Mouse (Mus musculus): Measurements from ENCODE around the gene Cyren.

Gene Cyren

GRCm38 (mm10) chr6:34877509-34878321, at the start of gene Cyren:
Gene Cyren, minus strand, starts transcription at chr6:34878060.
- peak; percentile 79 for DNase-seq (ENCODE audit: extremely low read depth, low read depth)

DNA sequence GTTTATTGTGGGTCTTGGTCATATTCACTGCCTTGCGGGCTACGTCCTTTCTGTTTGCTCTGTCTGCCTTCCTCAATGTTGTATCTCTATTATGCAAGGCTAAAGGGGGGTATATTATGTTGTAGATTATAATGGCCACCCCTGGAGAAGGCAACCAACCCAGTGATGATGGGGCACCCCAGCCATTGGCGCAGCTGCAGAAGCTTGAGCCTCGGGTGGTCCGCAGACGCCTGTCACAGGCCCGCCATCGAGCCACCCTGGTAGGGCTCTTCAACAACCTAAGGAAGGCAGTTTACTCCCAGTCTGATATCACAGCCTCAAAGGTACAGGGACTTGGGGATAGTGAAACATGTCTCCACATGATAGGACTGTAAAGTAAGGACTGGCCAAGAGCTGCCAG, 49.7 kb upstream of the Cyren start:
- DNase-seq (ENCODE audit: extremely low read depth, low read depth), result no peak

- no peak for DNase-seq (ENCODE audit: extremely low read depth, low read depth)
These were observed 49.3 kb upstream of the Cyren start for GRCm38 (mm10) chr6:34927156-34927555.

DNA sequence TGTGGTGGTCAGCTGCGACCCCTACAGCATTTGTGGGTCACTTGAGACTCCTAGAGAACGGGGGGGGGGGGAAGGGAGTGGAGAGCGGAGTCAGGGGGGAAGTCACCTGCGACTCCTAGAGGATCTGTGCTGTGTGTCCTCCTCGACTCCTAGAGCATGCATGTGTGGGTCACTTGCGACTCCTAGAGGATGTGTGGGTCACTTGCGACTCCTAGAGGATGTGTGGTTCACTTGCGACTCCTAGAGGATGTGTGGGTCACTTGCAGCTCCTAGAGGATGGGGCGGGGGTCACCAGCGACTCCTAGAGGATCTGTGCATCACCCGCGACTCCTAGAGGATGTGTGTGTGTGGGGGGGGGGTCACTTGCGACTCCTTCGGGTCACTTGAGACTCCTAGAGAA, 44.1 kb upstream of the Cyren start:
- peak; percentile 65 for DNase-seq (ENCODE audit: extremely low read depth, low read depth)

DNA sequence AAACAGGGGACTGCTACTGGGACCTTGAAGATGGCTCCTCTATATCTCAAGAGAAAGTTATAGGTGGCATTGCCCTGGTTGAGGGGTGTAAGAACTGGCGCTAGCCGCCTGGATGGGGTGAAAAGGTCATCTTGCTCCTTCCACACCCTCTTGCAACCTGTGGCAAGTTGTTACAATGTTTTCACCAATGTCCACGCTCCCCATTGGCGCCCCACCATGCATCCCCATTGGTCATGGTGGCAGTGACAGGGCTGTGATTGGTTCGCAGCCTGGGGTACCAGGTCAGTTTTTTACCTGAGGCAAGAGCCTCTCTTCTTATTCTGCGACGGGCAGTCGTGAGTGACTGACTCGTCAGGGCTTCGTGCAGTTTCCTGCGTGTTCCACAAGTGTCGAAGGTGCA, 42.8 kb upstream of the Cyren start:
- DNase-seq (ENCODE audit: extremely low read depth, low read depth), result no peak

DNA sequence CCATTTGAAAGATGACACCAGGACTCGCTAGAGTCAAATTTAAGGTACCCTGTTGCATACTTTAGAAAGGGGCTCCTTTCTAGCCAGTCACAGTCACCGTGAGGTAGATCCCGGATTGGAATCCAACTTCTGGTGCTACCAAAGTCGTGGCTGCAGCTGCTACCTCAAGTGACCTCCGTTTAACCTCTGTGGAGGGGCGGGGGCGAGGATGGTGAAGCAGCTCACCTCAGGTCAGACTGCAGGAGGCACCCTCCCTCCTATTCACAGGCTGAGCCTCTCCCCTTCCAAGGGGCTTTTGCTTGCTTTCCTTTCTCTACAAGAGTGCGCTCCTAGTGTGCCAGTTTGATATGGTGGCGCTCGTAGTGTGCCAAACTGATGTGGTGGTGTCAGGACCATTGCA, 42.1 kb upstream of the Cyren start, which contains the start of gene Stra8:
Gene Stra8 (plus strand): TSS at position 208 of the 400 bp plus-strand sequence.
- DNase-seq (ENCODE audit: extremely low read depth, low read depth), result no peak

GRCm38 (mm10) chr6:34919146-34919545, 41.3 kb upstream of the Cyren start:
- DNase-seq (ENCODE audit: extremely low read depth, low read depth), result no peak

GRCm38 (mm10) chr6:34914462-34914861, 36.6 kb upstream of the Cyren start:
- DNase-seq (ENCODE audit: extremely low read depth, low read depth), result no peak

GRCm38 (mm10) chr6:34913341-34914040, 35.6 kb upstream of the Cyren start:
- DNase-seq (ENCODE audit: extremely low read depth, low read depth), result no peak

DNA sequence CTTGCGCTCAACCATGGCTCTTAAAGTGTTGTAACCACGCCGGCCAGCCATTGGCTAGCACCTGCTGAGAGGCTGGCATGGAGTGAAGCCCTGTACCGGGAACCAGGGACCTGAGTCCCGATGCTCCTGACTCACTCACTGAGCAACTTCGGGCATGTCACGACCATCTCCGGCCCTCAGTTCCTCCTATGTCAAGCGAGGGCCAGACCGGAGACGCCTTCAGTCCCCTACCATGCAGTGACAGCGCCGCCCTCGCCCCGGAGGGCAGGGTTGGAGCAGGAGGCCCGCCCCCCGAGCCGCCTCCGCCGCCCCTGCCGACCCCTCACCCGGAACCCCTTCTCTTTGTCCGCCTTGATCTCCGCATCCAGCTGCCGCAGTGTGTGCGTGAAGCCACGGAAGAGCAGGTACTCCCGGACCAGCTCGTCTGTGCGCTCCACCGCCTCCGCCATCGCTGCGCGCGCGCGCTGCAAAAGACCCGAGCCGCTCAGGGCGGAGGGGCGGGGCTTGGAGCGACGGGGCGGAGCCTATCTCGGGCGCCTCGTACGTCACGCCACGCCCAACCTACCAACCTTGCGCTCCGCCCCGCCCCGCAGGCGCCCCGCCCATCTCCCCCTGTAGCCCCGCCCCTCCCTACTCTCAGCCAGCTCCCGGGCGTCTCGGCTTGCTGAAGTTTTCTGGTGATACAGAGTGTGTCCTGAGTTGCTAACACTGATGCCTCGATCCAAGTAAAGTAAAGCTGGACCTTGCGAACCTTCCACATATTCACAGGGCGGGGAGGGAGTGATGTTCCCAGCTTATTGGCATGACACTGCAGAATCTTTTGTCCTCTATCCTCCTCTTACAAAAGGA, 32.7 kb upstream of the Cyren start, which contains the start of gene Wdr91:
Gene Wdr91 (minus strand): TSS at position 506 of the 849 bp plus-strand sequence.
- DNase-seq (ENCODE audit: extremely low read depth, low read depth), result peak; percentile 51

DNA sequence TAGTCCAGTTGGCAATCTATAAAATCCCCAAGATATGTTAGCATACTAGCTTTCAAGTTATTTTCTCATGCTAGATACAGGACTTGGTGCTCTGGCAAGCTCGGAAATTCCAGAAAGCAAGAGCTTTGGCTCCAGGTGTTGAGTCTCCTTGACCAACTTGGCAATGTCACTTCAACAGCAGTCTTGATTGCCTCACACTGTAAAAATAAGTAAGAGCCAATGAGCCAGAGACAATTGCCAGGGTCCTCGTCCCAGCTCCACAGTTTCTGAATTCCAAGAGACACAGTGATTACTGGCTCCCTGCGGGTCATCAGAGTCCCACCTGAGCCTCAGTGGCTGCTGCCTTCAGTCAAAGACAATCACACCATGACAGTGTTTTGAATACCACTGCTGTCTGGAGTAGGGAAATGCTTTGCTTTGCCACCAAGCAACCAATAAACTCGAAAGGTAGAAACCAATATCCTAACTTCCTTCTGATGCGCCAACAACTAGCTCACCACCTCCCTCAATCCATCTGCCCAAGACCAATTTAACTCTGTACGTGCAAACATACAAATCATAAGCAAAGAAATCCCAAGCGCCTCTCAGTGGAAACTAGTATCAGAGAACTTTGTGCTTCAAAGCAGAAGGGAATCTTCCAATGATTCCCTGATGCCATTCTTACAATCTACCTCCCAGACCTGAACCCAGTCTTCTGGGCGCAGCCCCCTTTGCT, 31.9 kb upstream of the Cyren start:
- DNase-seq (ENCODE audit: extremely low read depth, low read depth), result no peak

GRCm38 (mm10) chr6:34907696-34908260, 29.9 kb upstream of the Cyren start:
- no peak for DNase-seq (ENCODE audit: extremely low read depth, low read depth)

DNA sequence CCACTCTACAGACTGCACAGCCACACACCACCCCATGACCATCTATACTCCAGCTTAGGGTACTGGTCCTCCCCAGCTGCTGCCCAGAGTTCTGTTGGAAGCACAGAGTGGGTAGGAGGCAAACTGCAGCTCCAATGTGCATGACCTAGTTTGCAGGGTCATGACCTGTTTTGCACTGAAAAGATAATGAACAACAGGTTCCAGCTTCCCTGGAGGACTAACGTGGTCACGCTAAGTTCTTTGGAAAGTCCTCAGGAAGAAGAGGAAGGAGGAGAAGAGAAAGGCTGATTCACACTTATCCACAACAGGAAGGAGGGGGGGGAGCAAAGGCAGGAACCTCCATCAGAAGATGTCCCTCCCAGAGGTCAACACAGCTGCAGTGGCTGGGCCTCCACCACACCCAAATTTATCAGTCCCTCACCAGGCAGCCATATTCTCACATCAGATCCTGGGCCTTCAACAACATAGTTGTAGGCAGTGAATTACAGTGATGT, 29.3 kb upstream of the Cyren start:
- DNase-seq (ENCODE audit: extremely low read depth, low read depth), result no peak

DNA sequence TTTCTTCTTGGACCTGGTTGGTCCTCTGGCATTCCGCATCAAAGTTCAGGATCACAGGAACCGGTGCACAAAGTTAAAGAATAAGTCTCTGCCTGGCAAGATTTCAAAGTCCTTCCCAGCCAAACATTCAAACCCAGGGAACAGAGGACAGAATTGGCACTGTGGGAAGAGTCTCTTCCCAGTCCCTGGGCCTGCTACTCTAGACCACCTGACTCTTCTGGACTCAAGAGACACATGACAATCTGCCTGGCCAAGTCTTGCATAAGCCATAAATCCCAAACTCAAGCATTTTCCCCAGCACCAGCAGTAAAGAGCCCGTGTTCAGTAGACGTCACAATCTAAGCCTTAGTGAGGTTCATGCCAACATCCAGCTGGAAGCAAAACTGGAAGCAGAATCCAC, 28.8 kb upstream of the Cyren start:
- DNase-seq (ENCODE audit: extremely low read depth, low read depth), result no peak

- DNase-seq (ENCODE audit: extremely low read depth, low read depth), result no peak
These were observed 28.3 kb upstream of the Cyren start for GRCm38 (mm10) chr6:34906125-34906524.

- DNase-seq (ENCODE audit: extremely low read depth, low read depth), result no peak
These were observed 26.5 kb upstream of the Cyren start for GRCm38 (mm10) chr6:34904361-34904760.

- no peak for DNase-seq (ENCODE audit: extremely low read depth, low read depth)
These were observed 26.0 kb upstream of the Cyren start for GRCm38 (mm10) chr6:34903851-34904250.

DNA sequence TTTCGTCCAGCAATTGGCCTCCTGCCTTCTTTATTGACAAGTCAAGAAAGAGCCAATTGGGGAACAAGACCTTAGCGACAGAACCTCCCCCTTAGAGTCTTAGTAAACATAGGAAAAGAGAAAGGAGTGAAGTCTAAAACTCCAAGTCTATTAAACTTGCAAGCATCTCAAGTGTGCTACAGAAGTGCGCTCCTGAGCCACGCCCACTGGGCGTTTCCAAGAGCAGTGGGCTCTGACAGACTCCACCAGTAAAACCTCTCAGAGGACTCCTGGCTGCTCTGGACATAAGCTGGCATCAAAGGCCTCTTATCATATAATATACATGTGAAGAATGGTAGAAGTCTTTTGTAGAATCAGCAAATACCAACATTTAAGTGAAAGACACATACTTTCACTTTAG, 25.6 kb upstream of the Cyren start:
- DNase-seq (ENCODE audit: extremely low read depth, low read depth), result no peak

GRCm38 (mm10) chr6:34902578-34902977, 24.7 kb upstream of the Cyren start:
- no peak for DNase-seq (ENCODE audit: extremely low read depth, low read depth)

DNA sequence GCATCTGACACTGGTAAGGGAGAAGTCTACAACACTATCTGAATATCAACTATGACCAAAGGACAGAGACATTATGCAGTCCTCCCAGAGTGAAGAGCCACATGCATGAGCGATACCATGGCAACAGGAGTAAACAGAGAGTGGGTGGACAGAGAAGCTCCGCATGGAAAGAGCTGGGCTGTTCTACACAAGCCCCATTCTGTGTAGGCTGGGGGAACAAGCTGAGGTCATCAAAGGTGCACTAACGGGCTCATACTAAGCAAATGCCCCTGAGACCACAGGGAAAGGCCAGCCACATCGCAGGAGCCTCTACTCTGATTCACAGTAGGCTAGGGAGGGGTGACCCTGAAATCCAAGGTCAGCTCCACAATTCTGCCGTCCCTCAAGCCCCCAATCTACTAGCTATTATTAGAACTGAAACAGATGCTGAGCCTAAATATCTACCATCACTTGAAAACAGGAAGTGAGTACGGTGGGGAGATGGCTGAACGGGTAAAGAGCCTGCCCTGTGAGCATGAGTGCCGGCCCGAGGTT, 24.1 kb upstream of the Cyren start:
- DNase-seq (ENCODE audit: extremely low read depth, low read depth), result no peak

Data from MEL-GATA-1-ER (cell line).